Mouse (Mus musculus) liver, adult 2 months (tissue): ENCODE data around the gene Tmem171.

Source experiments
- CTCF ChIP-seq: fragments of 200-500 bp; IDR thresholded peaks from 2 replicates; pipeline ENCODE4 v1.5.1; 2011; ENCODE audit warnings: low read depth, low read length, control low read depth
- POLR2A ChIP-seq: fragments of 200-500 bp; IDR thresholded peaks from 2 replicates; pipeline ENCODE4 v1.6.1; 2011; ENCODE audit warnings: low read length, control low read depth; ENCODE audit not compliant: insufficient read depth; ENCODE audit errors: extremely low read depth

DNA sequence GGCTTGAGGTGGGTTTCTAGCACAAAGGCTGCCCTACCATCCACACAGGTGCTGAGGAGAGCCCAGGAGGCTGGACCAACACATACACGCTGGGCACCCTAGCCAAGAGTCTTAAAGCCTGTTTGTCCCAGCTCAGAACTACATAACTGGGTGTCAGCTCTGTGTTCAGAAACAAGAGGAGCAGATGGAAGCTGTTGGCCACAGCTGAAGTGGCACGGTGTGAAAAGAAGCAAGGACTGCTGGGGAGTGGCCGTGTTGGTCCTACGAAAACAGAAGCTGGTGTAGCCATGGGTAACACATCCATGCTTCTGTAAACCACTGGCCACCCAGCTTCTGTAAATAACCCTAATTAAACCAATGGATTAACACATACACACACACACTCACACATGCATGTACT, 39.3 kb downstream of the Tmem171 start:
- TF ChIP-seq CTCF (no peak), POLR2A (no peak)
